Mouse (Mus musculus) neural tube, embryonic 11.5 days (tissue): ENCODE results near the gene Foxk1. TPM values are rescaled to one million over a fixed set of nuclear protein-coding genes. Genes with fewer than 3 reads are reported as not detected.

Experiments used
- ATAC-seq: fragments of 200-750 bp; cut with Nextera tagmentation; 2 replicates; pipeline ENCODE4 v1.8.0; 2017; ENCODE audit warnings: moderate number of reproducible peaks, mild to moderate bottlenecking, moderate TSS enrichment, moderate library complexity; ENCODE audit not compliant: insufficient read depth, low FRiP score, low TSS enrichment
- DNase-seq: peaks from one replicate; pipeline ENCODE4 v3.0.0-alpha.2; 2015; ENCODE audit warnings: low spot score
- H3K27ac ChIP-seq: fragments of 300-500 bp; sonication (generic); 2 replicates; pipeline ENCODE4 v1.5.1; 2014; ENCODE audit warnings: low read depth, mild to moderate bottlenecking, low read length
- H3K27me3 ChIP-seq: fragments of 300-500 bp; sonication (generic); 2 replicates; pipeline ENCODE4 v1.6.1; 2014; ENCODE audit warnings: mild to moderate bottlenecking, low read length, mixed read lengths; ENCODE audit not compliant: control insufficient read depth, insufficient read depth
- H3K36me3 ChIP-seq: fragments of 300-500 bp; sonication (generic); 2 replicates; pipeline ENCODE4 v1.6.1; 2014; ENCODE audit warnings: mild to moderate bottlenecking, low read length, moderate library complexity, mixed read lengths; ENCODE audit not compliant: control insufficient read depth, insufficient read depth
- H3K4me1 ChIP-seq: fragments of 300-500 bp; sonication (generic); 2 replicates; pipeline ENCODE4 v1.6.1; 2014; ENCODE audit warnings: low read length, mixed read lengths; ENCODE audit not compliant: control insufficient read depth, insufficient read depth
- H3K4me2 ChIP-seq: fragments of 300-500 bp; sonication (generic); 2 replicates; pipeline ENCODE4 v1.6.1; 2014; ENCODE audit warnings: low read depth, mild to moderate bottlenecking, moderate library complexity
- H3K4me3 ChIP-seq: fragments of 300-500 bp; sonication (generic); 2 replicates; pipeline ENCODE4 v1.5.1; 2014; ENCODE audit warnings: low read depth, low read length
- H3K9ac ChIP-seq: fragments of 300-500 bp; sonication (generic); 2 replicates; pipeline ENCODE4 v1.6.1; 2014; ENCODE audit warnings: mild to moderate bottlenecking, low read length
- H3K9me3 ChIP-seq: fragments of 300-500 bp; sonication (generic); 2 replicates; pipeline ENCODE4 v1.6.1; 2016; ENCODE audit warnings: low read length; ENCODE audit not compliant: control insufficient read depth
- WGBS: fragments of 180-500 bp; shearing (Covaris S2); extraction: QIAGEN DNeasy Blood & Tissue Kit; methylation state at CpG from one replicate; pipeline ENCODE4 v1.1.7; 2014; 5-methylcytosine and 5-hydroxymethylcytosine counted together
- polyA plus RNA-seq: library from polyadenylated mRNA; unstranded; fragments of >200 nt; fragmentation: Nextera tagmentation; extraction: Ambion mirVana; gene quantifications from 2 replicates; pipeline ENCODE4 v1.2.1, GENCODE M21; 2014

The Foxk1 gene
- polyA plus RNA-seq, 1 experiment from 2014 or later: 3.9 TPM

GRCm38 (mm10) chr5:142504175-142504574 lies 102.9 kb downstream of the Foxk1 start:
- ATAC-seq: no peak
- no peak overlapping the region for H3K4me2 ChIP-seq
- peaks cover 1% of the 10 kb centered on the region for H3K4me1 ChIP-seq
- H3K27ac ChIP-seq: no peak overlapping the region
- H3K4me3 ChIP-seq: no peak overlapping the region
- no peaks in the 10 kb centered on the region for H3K9me3 ChIP-seq
- 84% methylated on average over 3 of the region's 3 CpGs for whole genome bisulfite sequencing
- no peak overlapping the region for H3K9ac ChIP-seq
- H3K27me3 ChIP-seq: no peaks in the 10 kb centered on the region
- DNase-seq: no peak
- no peaks in the 10 kb centered on the region for H3K36me3 ChIP-seq

DNA sequence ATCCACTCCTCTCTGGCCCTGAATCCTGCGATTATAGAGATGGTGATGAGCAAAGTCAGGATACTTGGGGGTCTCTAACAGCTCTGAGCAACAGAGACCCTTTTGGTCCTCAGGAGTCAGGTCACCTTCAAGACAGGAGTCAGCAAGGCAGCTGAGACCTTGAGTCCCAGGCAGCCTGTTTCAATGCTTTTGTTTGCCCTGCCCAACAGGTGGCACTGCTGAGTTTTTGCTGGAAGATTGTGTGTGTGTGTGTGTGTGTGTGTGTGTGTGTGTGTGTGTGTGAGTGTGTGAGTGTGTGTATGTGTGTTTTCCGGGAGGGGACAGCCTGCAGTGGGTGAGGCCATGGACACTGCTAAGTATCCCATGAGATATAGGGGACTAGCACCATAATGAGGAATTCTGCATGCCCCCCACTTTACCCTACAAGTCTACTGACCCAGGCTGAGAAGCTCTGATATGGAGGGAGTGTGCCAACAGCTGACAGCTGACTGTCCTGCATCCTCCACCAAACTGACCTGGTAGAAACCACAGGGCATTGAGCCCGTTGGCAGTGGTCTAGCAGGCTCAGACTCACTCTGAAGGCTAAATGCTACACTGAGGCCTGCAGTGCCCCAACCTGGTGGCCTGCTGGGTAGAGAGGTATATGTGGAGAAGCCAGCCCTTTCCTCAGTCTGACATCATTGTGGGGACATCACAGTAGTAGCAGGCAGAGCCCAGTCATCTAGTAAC lies 104.6 kb downstream of the Foxk1 start:
- no peak overlapping the region for H3K4me3 ChIP-seq
- no peak for ATAC-seq

DNA sequence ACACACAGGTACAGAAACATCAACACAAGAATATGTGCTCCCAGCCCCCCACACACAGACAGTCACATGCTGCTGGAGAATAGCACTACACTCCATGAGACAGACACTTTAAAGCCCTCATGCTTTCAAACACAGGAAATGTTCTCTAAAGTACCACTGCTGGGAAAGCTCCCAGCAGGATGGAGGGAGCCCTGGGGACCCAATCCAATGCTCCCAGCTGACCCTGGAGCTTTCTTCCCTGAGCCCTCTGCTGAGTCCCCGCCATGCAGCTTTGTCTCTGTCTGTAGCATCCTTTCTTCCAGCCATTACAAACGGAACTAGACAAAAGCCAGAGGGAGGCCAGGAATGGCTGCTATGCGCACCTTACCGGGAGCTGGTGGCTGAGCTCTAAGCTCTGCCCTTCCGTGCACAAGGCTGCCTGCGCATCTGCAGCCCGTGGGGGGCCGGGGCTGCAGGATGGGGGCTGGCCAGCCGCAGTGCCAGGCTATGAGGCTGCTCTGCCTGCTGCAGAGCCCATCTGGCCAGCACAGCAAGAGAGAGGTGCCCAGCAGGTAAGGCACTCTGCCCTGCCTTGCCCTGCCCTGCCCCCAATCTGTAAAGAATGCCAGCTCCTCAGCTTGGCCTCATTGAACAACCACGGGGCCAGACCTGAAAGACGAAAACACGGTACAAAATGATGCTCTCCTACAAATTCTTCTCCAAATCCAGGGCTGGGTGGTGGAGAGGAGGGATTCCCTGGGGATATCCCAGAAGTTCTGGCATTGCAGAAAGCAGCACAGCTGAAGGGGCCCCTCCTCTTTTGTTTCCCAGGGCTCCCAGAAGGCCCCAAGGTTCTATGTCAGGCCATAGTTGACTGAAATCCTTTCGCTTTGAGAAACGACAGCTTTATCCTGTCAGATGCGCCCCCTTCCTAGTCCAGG lies 108.1 kb downstream of the Foxk1 start:
- no peaks in the 10 kb centered on the region for H3K36me3 ChIP-seq
- H3K4me1 ChIP-seq: peaks cover 11% of the 10 kb centered on the region
- no peak overlapping the region for H3K4me3 ChIP-seq
- no peaks in the 10 kb centered on the region for H3K9me3 ChIP-seq
- H3K27me3 ChIP-seq: no peaks in the 10 kb centered on the region
- H3K4me2 ChIP-seq: peak overlapping the region; percentile 16
- DNase-seq: no peak
- WGBS: 16% methylated on average over 15 of the region's 15 CpGs
- H3K9ac ChIP-seq: peak overlapping the region; percentile 49
- peak overlapping the region; percentile 35 for H3K27ac ChIP-seq
- no peak for ATAC-seq

More for the DNA sequence above, 104.6 kb downstream of the Foxk1 start:
- DNase-seq: no peak
- Histone ChIP-seq H3K36me3 (no peaks in the 10 kb centered on the region), H3K27ac (no peak overlapping the region), H3K4me1 (peaks cover 11% of the 10 kb centered on the region), H3K4me2 (no peak overlapping the region), H3K27me3 (no peaks in the 10 kb centered on the region), H3K9ac (no peak overlapping the region), H3K9me3 (no peaks in the 10 kb centered on the region)
- 85% methylated on average over 3 of the region's 3 CpGs for WGBS

DNA sequence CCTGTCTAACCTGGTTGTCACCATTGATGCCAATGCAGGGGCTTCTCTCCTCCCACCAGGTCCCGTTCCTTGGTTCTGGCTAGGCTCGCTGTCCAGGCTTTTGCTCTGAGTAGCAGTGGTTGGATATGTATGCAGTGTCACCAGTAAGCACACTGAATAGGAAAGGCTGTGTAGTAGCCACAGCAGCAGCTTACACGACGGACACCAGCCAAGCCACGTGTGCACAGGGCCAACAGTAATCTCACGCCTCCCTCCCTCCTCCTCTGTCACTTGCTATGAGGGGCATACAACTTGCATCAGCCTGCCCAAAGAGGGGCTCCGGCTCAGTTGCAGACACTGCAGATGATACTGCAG lies 108.7 kb downstream of the Foxk1 start:
- H3K27me3 ChIP-seq: no peaks in the 10 kb centered on the region
- 62% methylated on average over 7 of the region's 7 CpGs for WGBS
- no peaks in the 10 kb centered on the region for H3K9me3 ChIP-seq
- H3K27ac ChIP-seq: peak overlapping the region; percentile 14; the same call in 1 of the 2 replicates
- H3K4me1 ChIP-seq: peaks cover 11% of the 10 kb centered on the region
- no peaks in the 10 kb centered on the region for H3K36me3 ChIP-seq
- no peak overlapping the region for H3K4me2 ChIP-seq
- DNase-seq (no peak), ATAC-seq (no peak)
- peak overlapping the region; percentile 18 for H3K9ac ChIP-seq
- no peak overlapping the region for H3K4me3 ChIP-seq

Other genes starting within 250 kb of the Foxk1 start
- gene Ap5z1, start 62.4 kb downstream of the Foxk1 start, polyA plus RNA-seq: 11.7 and 12.0 TPM in 2 replicates
- 0.22 and 0.32 TPM in 2 replicates for gene Papolb, start 128.6 kb downstream of the Foxk1 start, polyA plus RNA-seq
- 6.7 and 7.0 TPM in 2 replicates for gene Radil, start 149.6 kb downstream of the Foxk1 start, polyA plus RNA-seq
- gene Mmd2, start 207.3 kb downstream of the Foxk1 start, polyA plus RNA-seq: 5.0 and 5.7 TPM in 2 replicates
- 59.3 and 64.2 TPM in 2 replicates for gene Wipi2, start 226.2 kb downstream of the Foxk1 start, polyA plus RNA-seq